Mouse (Mus musculus) liver, adult 2 months (tissue): ENCODE results near the gene Psph. TPM values are rescaled to one million over a fixed set of nuclear protein-coding genes. Genes with fewer than 3 reads are reported as not detected.
A peak's percentile ranks its signal among the peaks of the same experiment; 100 is the strongest.
"Not testable (repeated sequence)": the region's sequence is repeated elsewhere in the genome, so short reads cannot be mapped to it uniquely, and the experiment has no call there.

Experiments
- DNase-seq: peaks from one replicate; pipeline ENCODE4 v3.0.0-alpha.2; 2011; ENCODE audit warnings: low read depth, low spot score; ENCODE audit errors: extremely low read depth
- H3K27ac ChIP-seq: fragments of 200-500 bp; replicated peaks from 2 replicates; pipeline ENCODE4 v1.5.1; 2012; ENCODE audit warnings: low read depth, mild to moderate bottlenecking, control low read depth, inconsistent platforms, low read length; ENCODE audit not compliant: insufficient read depth
- H3K27me3 ChIP-seq: fragments of 200-500 bp; 2 replicates; pipeline ENCODE4 v1.6.1; 2012; ENCODE audit warnings: mild to moderate bottlenecking, moderate library complexity, low read length, inconsistent platforms; ENCODE audit not compliant: control insufficient read depth, insufficient read depth
- H3K36me3 ChIP-seq: fragments of 200-500 bp; 2 replicates; pipeline ENCODE4 v1.6.1; 2012; ENCODE audit warnings: low read length, inconsistent platforms; ENCODE audit not compliant: control insufficient read depth, insufficient read depth
- H3K4me1 ChIP-seq: fragments of 200-500 bp; 2 replicates; pipeline ENCODE4 v1.6.1; 2011; ENCODE audit warnings: low read length; ENCODE audit not compliant: control insufficient read depth, insufficient read depth
- H3K4me3 ChIP-seq: fragments of 200-500 bp; 2 replicates; pipeline ENCODE4 v1.5.1; 2011; ENCODE audit warnings: low read depth, mild to moderate bottlenecking, control low read depth, low read length, moderate library complexity; ENCODE audit not compliant: insufficient read depth
- H3K79me2 ChIP-seq: fragments of 200-500 bp; 2 replicates; pipeline ENCODE4 v1.6.1; 2012; ENCODE audit warnings: inconsistent platforms, mild to moderate bottlenecking, low read length, moderate library complexity; ENCODE audit not compliant: control insufficient read depth, insufficient read depth
- H3K9ac ChIP-seq: fragments of 200-500 bp; 2 replicates; pipeline ENCODE4 v1.6.1; 2012; ENCODE audit warnings: low read depth, mild to moderate bottlenecking, control low read depth, inconsistent platforms, low read length
- CTCF ChIP-seq: fragments of 200-500 bp; IDR thresholded peaks from 2 replicates; pipeline ENCODE4 v1.5.1; 2011; ENCODE audit warnings: low read depth, low read length, control low read depth
- POLR2A ChIP-seq: fragments of 200-500 bp; IDR thresholded peaks from 2 replicates; pipeline ENCODE4 v1.6.1; 2011; ENCODE audit warnings: low read length, control low read depth; ENCODE audit not compliant: insufficient read depth; ENCODE audit errors: extremely low read depth
- WGBS: fragments of 180-500 bp; shearing (Covaris S2); methylation state at CpG from one replicate; pipeline ENCODE4 v1.1.7; 2018; 5-methylcytosine and 5-hydroxymethylcytosine counted together
- polyA plus RNA-seq: library from polyadenylated mRNA; depleted of rRNA; stranded (reverse); fragments of >200 nt; gene quantifications from 2 replicates; pipeline ENCODE4 v1.2.3, GENCODE M21; 2012
- total RNA-seq: library from RNA; depleted of rRNA; stranded (reverse); fragments of >200 nt; gene quantifications from 2 replicates; pipeline ENCODE4 v1.2.3, GENCODE M21; 2014

Gene Psph
- total and polyA plus RNA-seq, 2 experiments = 4.1 to 8.3 TPM

DNA sequence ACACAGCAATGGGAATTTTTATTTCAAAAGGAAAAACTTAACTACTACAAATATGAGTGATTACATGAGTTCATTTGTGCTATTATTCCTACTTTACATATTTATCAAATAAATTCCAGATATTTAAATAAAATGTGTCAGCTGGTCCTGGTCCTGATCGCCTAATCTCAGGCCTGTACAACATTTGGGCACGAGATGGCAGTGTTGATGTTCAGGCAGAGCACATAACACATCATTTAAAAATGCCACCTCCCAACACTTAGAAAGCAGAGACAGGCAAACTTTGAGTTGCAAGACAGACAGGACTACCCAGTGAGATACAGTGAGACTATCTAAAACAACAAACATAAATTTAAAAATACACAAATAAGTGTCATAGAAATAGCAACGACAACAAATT, 5.0 kb downstream of the Psph start:
- H3K27ac ChIP-seq = no peak overlapping the region
- peak; percentile 26 for DNase-seq
- no peak overlapping the region for H3K9ac ChIP-seq
- TF ChIP-seq POLR2A = no peak
- TF ChIP-seq CTCF = peak; percentile 49
- H3K4me3 ChIP-seq = no peak overlapping the region
- peaks cover 3% of the 10 kb centered on the region; the same call in 1 of the 2 replicates for H3K4me1 ChIP-seq
- H3K27me3 ChIP-seq = no peaks in the 10 kb centered on the region
- peaks cover under 1% of the 10 kb centered on the region; the same call in 1 of the 2 replicates for H3K79me2 ChIP-seq
- 41% methylated on average over 3 of the region's 3 CpGs for WGBS
- no peaks in the 10 kb centered on the region for H3K36me3 ChIP-seq

- TF ChIP-seq CTCF (no peak), POLR2A (no peak)
- no peaks in the 10 kb centered on the region for H3K27me3 ChIP-seq
- H3K79me2 ChIP-seq = no peaks in the 10 kb centered on the region
- no peak overlapping the region for H3K27ac ChIP-seq
- no peak for DNase-seq
- 97% methylated on average over 3 of the region's 3 CpGs for WGBS
- H3K4me1 ChIP-seq = peaks cover 2% of the 10 kb centered on the region; the same call in 1 of the 2 replicates
- H3K4me3 ChIP-seq = no peak overlapping the region
- H3K9ac ChIP-seq = no peak overlapping the region
- no peaks in the 10 kb centered on the region for H3K36me3 ChIP-seq
Measured at GRCm38 (mm10) chr5:129780131-129780530, 7.1 kb downstream of the Psph start.

DNA sequence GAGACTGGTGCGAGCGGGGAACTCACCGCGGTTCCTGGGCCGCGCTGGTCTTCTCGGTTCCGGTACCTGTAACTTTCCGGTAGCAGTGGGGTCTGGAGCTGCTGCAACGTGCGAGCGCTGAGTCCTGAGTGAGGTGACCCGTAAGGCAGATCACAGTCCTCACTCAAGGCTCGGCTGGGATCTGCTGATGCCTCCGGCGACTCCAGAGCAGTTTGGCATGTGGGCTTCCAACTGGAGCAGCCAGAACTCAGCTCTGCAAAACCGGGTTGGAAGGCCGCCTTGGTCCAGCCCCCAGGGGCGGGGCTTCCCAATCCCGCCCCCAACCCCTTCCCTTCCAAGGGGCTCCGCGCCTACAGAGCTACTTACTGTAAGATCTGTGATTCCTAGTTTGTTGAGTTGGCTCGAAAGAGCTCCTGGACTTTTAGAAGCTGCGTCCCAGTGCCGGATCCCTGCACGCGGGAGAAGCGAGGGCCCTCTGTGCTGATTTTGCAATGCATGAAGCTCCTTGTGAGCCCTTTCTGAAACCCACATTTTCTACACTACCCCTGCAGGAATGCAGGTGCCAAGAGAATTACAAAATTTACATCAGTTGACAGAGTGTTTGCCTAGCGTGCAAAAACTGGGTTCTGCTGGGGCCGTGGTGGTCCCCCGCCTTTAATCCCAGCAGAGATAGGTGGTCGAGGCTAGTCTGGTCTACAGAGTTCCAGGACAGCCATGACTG, 8.1 kb downstream of the Psph start:
- peak overlapping the region; percentile 61 for H3K9ac ChIP-seq
- H3K27ac ChIP-seq = no peak overlapping the region
- H3K79me2 ChIP-seq = no peaks in the 10 kb centered on the region
- no peaks in the 10 kb centered on the region for H3K36me3 ChIP-seq
- peaks cover 2% of the 10 kb centered on the region; the same call in 1 of the 2 replicates for H3K4me1 ChIP-seq
- WGBS = 2% methylated on average over 32 of the region's 32 CpGs
- no peaks in the 10 kb centered on the region for H3K27me3 ChIP-seq
- DNase-seq = peak; percentile 74
- H3K4me3 ChIP-seq = peak overlapping the region; percentile 66
- peak; percentile 43; the same call in 1 of the 2 replicates for TF ChIP-seq POLR2A
- TF ChIP-seq CTCF = no peak

- Histone ChIP-seq H3K27ac (no peak overlapping the region), H3K36me3 (no peaks in the 10 kb centered on the region), H3K9ac (peak overlapping the region; percentile 42), H3K79me2 (no peaks in the 10 kb centered on the region), H3K4me3 (peak overlapping the region; percentile 66), H3K4me1 (peaks cover 2% of the 10 kb centered on the region; the same call in 1 of the 2 replicates), H3K27me3 (no peaks in the 10 kb centered on the region)
- 12% methylated on average over 11 of the region's 11 CpGs for WGBS
- DNase-seq = peak; percentile 14
- TF ChIP-seq POLR2A = no peak
- TF ChIP-seq CTCF = no peak
Measured at GRCm38 (mm10) chr5:129778348-129778995, 8.8 kb downstream of the Psph start.

GRCm38 (mm10) chr5:129774661-129775060, 12.6 kb downstream of the Psph start:
- whole genome bisulfite sequencing = 69% methylated on average over 3 of the region's 3 CpGs
- DNase-seq = peak; percentile 15
- Histone ChIP-seq H3K27me3 (no peaks in the 10 kb centered on the region), H3K79me2 (no peaks in the 10 kb centered on the region), H3K9ac (no peak overlapping the region), H3K4me1 (peaks cover 2% of the 10 kb centered on the region; the same call in 1 of the 2 replicates), H3K36me3 (no peaks in the 10 kb centered on the region), H3K4me3 (no peak overlapping the region), H3K27ac (no peak overlapping the region)
- no peak for TF ChIP-seq POLR2A
- TF ChIP-seq CTCF = no peak

DNA sequence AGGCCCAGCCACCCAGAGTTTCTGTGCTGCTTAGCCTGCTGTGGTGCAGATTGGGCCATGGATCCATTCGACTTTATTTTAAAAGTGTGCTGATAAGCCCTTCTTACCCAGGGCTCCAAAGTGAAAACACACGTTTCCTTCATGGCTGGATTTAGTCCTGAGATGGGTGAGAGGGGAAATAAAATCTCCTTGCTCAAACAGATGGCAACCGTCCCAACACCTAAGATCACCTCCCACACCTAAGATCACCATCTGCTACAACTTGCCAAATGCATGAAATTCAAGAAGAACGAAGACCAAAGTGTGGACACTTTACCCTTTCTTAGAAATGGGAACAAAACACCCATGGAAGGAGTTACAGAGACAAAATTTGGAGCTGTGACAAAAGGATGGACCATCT, 13.9 kb downstream of the Psph start:
- not testable (repeated sequence) for H3K9ac ChIP-seq, H3K27ac ChIP-seq, H3K79me2 ChIP-seq, H3K36me3 ChIP-seq, H3K4me1 ChIP-seq, H3K27me3 ChIP-seq, DNase-seq, H3K4me3 ChIP-seq
- WGBS = 91% methylated on average over 4 of the region's 4 CpGs
